Mouse (Mus musculus) frontal cortex, postnatal 10 days (tissue): ENCODE measurements around the gene Gm20807.
"Not testable (repeated sequence)": the region's sequence is repeated elsewhere in the genome, so short reads cannot be mapped to it uniquely, and the experiment has no call there.

Experiments
- DNase-seq, 2 experiments: peaks; one replicate each; pipeline ENCODE4 v3.0.0; 2022; ENCODE audit warnings: low spot score in 2 of 2, mixed read lengths in 1 of 2

Gm20807 gene

GRCm38 (mm10) chrY:13042591-13042990, at the start of gene Gm20807:
Gene Gm20807 (plus strand): TSS chrY:13042891.
- not testable (repeated sequence) for DNase-seq
